Mouse (Mus musculus): ENCODE data around the gene Gm44502. TPM values are rescaled to one million over a fixed set of nuclear protein-coding genes. Genes with fewer than 3 reads are reported as not detected.

Gene Gm44502
- not detected for total RNA-seq (2021)
- long read RNA-seq, experiment 1, partial matches to known transcripts, result 3 of 5 reads
- long read RNA-seq, experiment 1, other reads (novel, unspliced or antisense), result 2 of 5 reads
- long read RNA-seq, experiment 2, result 0 reads

GRCm38 (mm10) chr15:89429352-89430221 is at the start of gene Gm44502, which contains the start of the genes C730034F03Rik and Chkb:
Gene Gm44502 (minus strand): TSS chr15:89429696.
Gene C730034F03Rik (plus strand): TSS chr15:89429589.
Gene Chkb (minus strand): TSS chr15:89429908.
- DNase-seq, result peak; percentile 92

- DNase-seq, result no peak
Measured at GRCm38 (mm10) chr15:89478622-89479021, 49.1 kb upstream of the Gm44502 start.

DNA sequence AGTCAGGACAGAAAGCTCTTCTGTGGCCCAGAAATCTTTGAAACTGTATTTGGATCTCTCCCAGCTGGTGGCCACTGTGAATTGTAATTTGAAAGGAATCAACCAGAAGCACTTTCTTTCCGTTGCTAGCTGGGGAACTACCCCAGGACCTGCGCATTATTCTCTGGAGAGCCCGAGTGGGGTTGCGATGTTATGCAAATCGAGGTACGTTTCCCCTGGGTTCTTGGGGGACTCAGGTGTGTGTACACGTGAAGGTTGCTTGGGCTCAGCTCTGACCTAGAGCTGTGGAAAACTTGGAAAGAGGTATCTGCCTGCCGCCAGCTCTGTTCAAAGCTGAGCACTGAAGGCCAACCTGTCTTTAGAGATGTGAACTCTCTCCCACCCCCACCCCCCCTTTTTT is 48.3 kb upstream of the Gm44502 start:
- DNase-seq, result no peak

GRCm38 (mm10) chr15:89477091-89477491 is 47.6 kb upstream of the Gm44502 start, which contains the start of gene Arsa:
Gene Arsa (minus strand): TSS chr15:89477425.
- no peak for DNase-seq

- DNase-seq, result no peak
Measured at GRCm38 (mm10) chr15:89476475-89476815, 46.9 kb upstream of the Gm44502 start.

DNA sequence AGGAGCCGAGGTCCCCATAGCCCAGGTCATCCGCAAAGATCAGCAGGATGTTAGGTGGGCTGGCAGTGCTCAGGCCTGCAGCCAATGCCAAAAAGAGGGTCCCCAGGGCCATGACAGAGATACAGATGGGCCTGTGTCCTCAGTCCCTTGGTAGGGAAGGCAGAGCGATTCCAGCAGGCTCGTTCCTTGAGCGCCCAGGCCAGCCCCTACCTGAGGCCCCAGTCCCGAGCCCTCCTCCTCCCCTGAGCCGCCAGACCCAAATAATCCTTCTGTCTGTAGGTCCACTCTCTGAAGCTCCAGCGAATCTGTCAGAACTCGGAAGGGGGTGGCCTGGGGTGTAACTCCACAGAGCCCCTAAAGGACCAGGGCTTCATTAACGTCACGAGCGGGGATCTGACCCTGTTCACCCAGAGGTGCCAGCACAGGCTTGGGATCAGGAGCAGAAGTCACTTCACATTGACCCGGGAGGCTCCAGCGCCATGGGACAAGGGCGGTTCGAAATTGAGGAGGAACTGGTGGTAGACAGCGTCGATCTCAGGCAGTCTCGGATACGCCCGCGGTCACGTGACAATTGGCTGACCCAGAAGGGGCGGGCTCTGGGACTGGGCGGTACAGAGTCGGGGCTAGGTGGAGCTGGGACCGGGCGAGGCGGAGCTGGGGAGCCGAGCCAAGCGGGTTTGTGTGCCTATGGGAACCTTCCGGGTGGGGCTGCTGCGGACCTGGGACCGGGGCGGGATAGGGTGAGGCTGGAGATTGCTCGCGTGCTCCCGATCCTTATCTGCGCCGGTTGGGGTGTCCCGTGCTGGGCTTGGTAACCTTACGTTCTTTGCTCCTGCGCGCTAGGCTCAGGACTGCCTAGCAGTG is 46.3 kb upstream of the Gm44502 start:
- DNase-seq, result peak; percentile 94

DNA sequence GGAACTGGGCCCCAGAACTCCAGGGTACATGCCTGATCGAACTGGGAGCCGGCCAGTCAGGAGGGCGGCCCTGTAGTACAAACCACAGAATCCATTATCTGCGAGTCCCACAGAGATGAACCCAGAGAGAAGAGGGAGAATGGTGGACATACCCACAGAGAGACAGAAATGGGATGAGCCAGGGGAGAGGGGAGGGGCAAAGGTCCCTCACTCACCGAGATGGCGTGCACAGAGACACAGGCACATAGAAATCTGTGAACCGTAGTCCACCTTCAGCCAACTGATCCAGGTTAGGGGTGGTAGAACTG is 45.8 kb upstream of the Gm44502 start:
- DNase-seq, result no peak

- no peak for DNase-seq
Measured at GRCm38 (mm10) chr15:89474596-89475292, 45.2 kb upstream of the Gm44502 start.

DNA sequence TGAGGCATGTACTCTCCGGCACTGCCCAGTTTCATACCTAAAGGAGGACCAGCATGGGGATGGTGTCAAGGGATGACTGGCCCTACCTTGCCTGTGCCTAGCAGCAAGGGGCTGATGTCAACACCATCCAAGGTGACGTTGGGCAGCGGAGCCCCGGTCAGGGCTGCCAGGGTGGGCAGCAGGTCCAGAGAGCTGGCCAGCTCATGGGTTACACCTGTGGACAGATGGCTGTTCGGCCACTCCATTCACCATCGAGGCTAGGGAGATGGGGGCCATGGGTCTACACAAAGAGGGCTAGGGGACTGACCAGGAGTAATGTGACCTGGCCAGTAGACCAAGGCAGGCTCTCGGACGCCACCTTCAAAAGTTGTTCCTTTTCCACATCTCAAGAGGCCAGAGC is 44.4 kb upstream of the Gm44502 start:
- no peak for DNase-seq

DNA sequence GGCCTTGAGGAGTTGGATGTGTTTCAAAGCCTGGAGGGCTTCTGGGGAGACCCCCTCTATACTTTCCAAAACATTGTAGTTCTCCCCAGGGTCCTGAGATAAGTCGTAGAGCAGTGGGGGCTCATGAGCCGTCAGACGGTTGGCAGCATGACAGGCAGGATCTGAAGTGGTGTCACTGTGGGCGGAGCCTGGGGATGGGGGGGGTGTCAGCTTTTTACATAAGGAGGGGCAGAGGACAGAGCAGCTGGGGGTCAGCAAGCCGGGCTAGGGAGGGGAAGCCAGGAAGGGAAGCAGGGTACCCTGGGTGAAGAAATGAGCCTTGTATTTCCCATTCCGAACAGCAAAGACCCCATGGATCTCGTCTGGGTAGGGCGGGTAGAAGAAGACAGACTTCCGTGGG is 43.9 kb upstream of the Gm44502 start:
- no peak for DNase-seq

- no peak for DNase-seq
Measured at GRCm38 (mm10) chr15:89471476-89471875, 42.0 kb upstream of the Gm44502 start.

GRCm38 (mm10) chr15:89468577-89468976 is 39.1 kb upstream of the Gm44502 start:
- no peak for DNase-seq

GRCm38 (mm10) chr15:89465052-89465451 is 35.6 kb upstream of the Gm44502 start:
- no peak for DNase-seq

GRCm38 (mm10) chr15:89463334-89464235 is 34.1 kb upstream of the Gm44502 start:
- no peak for DNase-seq

DNA sequence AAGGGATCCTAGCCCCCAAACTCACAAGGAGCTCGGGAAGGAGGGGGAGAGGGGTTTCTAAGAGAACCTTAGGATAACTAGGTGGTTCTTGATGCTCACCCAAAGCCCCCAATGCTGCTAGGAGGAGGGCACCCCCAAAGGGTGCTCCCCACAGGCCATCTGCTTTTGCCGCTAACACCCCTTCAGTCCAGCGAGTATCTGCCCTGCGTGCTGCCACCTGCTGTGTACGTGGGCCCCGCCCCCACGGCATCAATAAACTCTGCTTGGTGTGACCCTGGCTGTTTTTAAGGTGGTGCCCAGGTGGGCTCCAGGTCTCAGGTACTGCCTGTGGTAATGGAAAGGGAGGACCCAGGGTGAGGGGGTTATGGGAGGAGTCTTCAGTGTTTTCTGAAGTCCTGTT is 32.7 kb upstream of the Gm44502 start:
- DNase-seq, result no peak

DNA sequence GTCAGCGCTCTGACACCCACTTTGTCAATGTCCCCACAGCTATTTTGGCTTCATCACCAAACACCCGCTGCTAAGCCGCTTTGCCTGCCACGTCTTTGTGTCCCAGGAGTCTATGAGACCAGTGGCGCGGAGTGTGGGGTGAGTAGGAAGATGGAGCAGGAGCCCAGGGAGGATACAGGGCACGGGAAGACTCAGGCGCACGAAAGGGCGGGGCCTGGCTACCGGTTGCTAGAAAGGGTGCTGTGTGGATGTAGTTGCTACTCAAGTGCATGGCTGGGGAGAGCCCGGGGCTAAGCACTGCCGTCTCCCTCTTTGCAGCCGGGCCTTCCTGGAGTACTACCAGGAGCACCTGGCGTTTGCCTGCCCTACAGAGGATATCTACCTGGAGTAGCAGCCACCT is 31.8 kb upstream of the Gm44502 start:
- DNase-seq, result no peak

- no peak for DNase-seq
Measured at GRCm38 (mm10) chr15:89460298-89460697, 30.8 kb upstream of the Gm44502 start.

GRCm38 (mm10) chr15:89459821-89460220 is 30.3 kb upstream of the Gm44502 start:
- no peak for DNase-seq

DNA sequence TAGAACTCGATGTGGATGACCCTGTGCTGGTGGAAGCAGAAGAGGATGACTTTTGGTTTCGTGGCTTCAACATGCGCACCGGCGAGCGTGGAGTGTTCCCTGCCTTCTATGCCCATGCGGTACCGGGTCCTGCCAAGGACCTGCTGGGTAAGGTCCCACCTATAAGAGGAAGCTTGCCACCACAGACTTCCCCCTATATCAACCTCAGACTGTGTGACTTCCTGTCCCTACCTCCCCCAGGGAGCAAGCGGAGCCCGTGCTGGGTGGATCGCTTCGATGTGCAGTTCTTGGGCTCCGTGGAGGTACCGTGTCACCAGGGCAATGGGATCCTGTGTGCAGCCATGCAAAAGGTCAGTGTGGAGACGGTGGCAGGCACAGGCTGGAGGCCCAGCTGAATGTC is 29.4 kb upstream of the Gm44502 start:
- DNase-seq, result no peak

GRCm38 (mm10) chr15:89455642-89456041 is 26.1 kb upstream of the Gm44502 start:
- DNase-seq, result no peak

GRCm38 (mm10) chr15:89454857-89455256 is 25.4 kb upstream of the Gm44502 start:
- DNase-seq, result no peak

Data from gastrocnemius, postnatal 25 days (tissue).